Mouse (Mus musculus) kidney, postnatal 36 days (tissue): Measurements from ENCODE around the gene Krtap15.

ENCODE experiments used
- DNase-seq, 2 experiments: peaks; one replicate each; pipeline ENCODE4 v3.0.0; 2021 to 2022; ENCODE audit warnings: mixed read lengths in 2 of 2

Gene Krtap15

GRCm38 (mm10) chr16:88820066-88820465, at the start of gene Krtap15:
Gene Krtap15 (plus strand): TSS chr16:88820215.
- DNase-seq, result no peak

- DNase-seq, result no peak
Measured at GRCm38 (mm10) chr16:88774106-88774505, 45.9 kb upstream of the Krtap15 start, which contains the start of gene 2310057N15Rik. Gene 2310057N15Rik (minus strand): TSS chr16:88774206.

GRCm38 (mm10) chr16:88777596-88777995, 42.4 kb upstream of the Krtap15 start, which contains the start of gene Gm5965:
Gene Gm5965 (plus strand): TSS chr16:88777896.
- DNase-seq, result no peak

GRCm38 (mm10) chr16:88786786-88787185, 33.2 kb upstream of the Krtap15 start:
- DNase-seq, result no peak

GRCm38 (mm10) chr16:88811827-88812226, 8.2 kb upstream of the Krtap15 start, which contains the start of gene Gm20741:
Gene Gm20741 (minus strand): TSS chr16:88812220.
- DNase-seq, result no peak

GRCm38 (mm10) chr16:88823736-88824135, 3.7 kb downstream of the Krtap15 start:
- DNase-seq, result peak; percentile 17 to 40

- DNase-seq, result no peak
Measured at GRCm38 (mm10) chr16:88826095-88826652, 6.2 kb downstream of the Krtap15 start, which contains the start of gene Krtap14. Gene Krtap14 (minus strand): TSS chr16:88826145.

- DNase-seq, result no peak
Measured at GRCm38 (mm10) chr16:88826978-88827377, 7.0 kb downstream of the Krtap15 start.

- peak; percentile 20 to 41 for DNase-seq
Measured at GRCm38 (mm10) chr16:88847363-88847762, 27.3 kb downstream of the Krtap15 start.

GRCm38 (mm10) chr16:88848558-88848957, 28.5 kb downstream of the Krtap15 start:
- no peak for DNase-seq

GRCm38 (mm10) chr16:88851450-88851849, 31.4 kb downstream of the Krtap15 start:
- peak; percentile 17 to 45 for DNase-seq

- no peak for DNase-seq
Measured at GRCm38 (mm10) chr16:88864887-88865407, 44.9 kb downstream of the Krtap15 start.

- DNase-seq, result no peak
Measured at GRCm38 (mm10) chr16:88869311-88869710, 49.3 kb downstream of the Krtap15 start, which contains the start of gene Krtap19-1. Gene Krtap19-1 (minus strand): TSS chr16:88869411.

- no peak for DNase-seq
Measured at GRCm38 (mm10) chr16:88874169-88874568, 54.2 kb downstream of the Krtap15 start, which contains the start of gene Krtap19-2. Gene Krtap19-2 (minus strand): TSS chr16:88874269.

GRCm38 (mm10) chr16:88877938-88878337, 57.9 kb downstream of the Krtap15 start, which contains the start of gene Krtap19-3:
Gene Krtap19-3 (minus strand): TSS chr16:88878038.
- DNase-seq, result no peak
